Mouse (Mus musculus): ENCODE results near the gene Slc18b1.

GRCm38 (mm10) chr10:23806201-23806600 is 9.4 kb downstream of the Slc18b1 start:
- TF ChIP-seq USF1 (IDR thresholded peaks at IDR 0.05; ENCODE audit: low read depth) (no peak), CTCF (IDR thresholded peaks at IDR 0.05; ENCODE audit: control insufficient read depth, insufficient read depth, insufficient read length) (no peak), FOSL1 (IDR thresholded peaks at IDR 0.05; ENCODE audit: insufficient read depth, low read length, poor library complexity, severe bottlenecking) (no peak)

All from C2C12 (cell line).